Mouse (Mus musculus): ENCODE measurements around the gene Slc16a10. TPM values are rescaled to one million over a fixed set of nuclear protein-coding genes. Genes with fewer than 3 reads are reported as not detected.

Gene Slc16a10
- polyA plus RNA-seq, 1 experiment, result 15.4 TPM

DNA sequence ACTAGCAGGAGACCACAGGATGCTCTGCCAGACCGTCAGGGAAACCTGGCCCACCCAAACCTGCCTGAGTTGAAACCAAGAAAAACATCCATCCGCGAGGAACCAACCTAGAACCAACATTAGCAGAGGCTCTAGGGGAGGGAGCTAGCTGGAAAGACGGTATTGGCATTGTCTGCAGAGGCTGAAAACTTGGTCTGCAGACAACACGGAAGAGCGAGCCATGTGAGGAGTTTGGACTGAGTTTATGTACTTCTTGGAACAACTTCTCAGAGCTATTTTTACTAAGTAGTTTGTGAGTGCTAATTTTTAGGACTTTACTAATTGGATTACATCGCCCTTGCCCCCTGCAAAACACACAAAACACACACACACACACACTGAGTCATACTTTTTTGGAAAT is 59.4 kb downstream of the Slc16a10 start:
- Histone ChIP-seq H3K4me1 (ENCODE audit: control insufficient read depth, insufficient read depth, insufficient read length, low read length) (peaks cover 9% of the 10 kb centered on the region), H3K4me3 (ENCODE audit: insufficient read depth, low read depth, low read length) (no peak overlapping the region), H3K27ac (replicated peaks; ENCODE audit: low read depth, low read length) (no peak overlapping the region)

DNA sequence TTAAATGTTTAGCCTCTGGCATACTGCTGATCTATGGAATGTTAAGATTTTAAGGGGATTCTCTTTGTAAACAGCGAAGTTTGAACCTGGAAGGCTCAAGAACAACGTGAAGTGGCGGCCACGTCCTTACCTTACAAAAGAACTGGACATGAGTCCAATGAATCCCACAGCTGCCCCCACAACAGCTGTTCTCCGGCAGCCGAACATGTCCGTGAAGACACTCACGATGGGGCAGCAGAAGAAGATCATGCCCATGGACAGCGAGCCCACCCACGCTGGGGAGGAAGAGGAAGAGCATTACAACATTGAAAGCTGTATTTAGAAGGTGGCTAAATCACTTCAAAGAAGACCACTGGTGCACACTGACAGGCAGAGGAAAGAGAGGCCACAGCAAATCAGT is 61.5 kb downstream of the Slc16a10 start:
- Histone ChIP-seq H3K27ac (replicated peaks; ENCODE audit: low read depth, low read length) (no peak overlapping the region), H3K4me1 (ENCODE audit: control insufficient read depth, insufficient read depth, insufficient read length, low read length) (peaks cover 13% of the 10 kb centered on the region), H3K4me3 (ENCODE audit: insufficient read depth, low read depth, low read length) (no peak overlapping the region)

DNA sequence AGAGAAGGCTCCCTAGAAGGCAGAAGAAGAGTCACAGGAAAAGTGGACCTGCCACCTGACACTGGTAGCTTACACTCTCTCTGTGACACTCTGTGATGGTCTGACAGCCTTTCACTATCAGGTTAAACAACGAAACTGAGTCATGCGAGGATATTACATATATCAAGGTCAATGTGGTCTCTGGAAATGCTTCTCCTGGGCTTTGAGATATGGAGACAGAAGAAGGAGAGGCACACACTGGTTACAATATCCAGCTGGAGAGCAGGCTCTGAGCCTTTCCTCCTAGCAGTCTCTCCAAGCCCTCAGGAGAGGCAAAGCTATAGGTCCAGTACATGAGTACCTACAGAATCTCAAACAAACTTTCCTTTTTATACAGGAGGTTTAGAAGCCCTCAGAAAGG is 62.8 kb downstream of the Slc16a10 start:
- H3K4me3 ChIP-seq (ENCODE audit: insufficient read depth, low read depth, low read length), result no peak overlapping the region
- H3K4me1 ChIP-seq (ENCODE audit: control insufficient read depth, insufficient read depth, insufficient read length, low read length), result peaks cover 12% of the 10 kb centered on the region
- H3K27ac ChIP-seq (replicated peaks; ENCODE audit: low read depth, low read length), result peak overlapping the region; percentile 53

DNA sequence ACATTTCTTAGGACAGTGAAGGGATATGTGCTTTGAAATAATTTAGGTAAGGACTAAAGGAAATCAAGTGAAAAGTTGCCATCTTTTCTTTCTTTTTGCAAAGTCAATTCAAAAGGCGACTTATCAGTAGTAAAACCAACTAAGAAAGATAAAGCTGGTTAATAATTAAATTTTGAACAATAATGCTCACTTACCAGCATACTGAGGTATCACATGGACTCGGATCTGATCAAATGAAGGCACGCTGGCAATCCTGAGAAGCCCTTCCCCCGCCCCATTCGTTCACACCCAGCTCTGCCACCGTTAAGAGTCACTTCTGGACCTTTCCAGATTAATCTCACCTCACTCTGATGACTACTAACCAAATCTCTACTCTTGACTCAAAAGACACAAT is 64.1 kb downstream of the Slc16a10 start:
- H3K27ac ChIP-seq (replicated peaks; ENCODE audit: low read depth, low read length), result peak overlapping the region; percentile 67
- H3K4me3 ChIP-seq (ENCODE audit: insufficient read depth, low read depth, low read length), result no peak overlapping the region

DNA sequence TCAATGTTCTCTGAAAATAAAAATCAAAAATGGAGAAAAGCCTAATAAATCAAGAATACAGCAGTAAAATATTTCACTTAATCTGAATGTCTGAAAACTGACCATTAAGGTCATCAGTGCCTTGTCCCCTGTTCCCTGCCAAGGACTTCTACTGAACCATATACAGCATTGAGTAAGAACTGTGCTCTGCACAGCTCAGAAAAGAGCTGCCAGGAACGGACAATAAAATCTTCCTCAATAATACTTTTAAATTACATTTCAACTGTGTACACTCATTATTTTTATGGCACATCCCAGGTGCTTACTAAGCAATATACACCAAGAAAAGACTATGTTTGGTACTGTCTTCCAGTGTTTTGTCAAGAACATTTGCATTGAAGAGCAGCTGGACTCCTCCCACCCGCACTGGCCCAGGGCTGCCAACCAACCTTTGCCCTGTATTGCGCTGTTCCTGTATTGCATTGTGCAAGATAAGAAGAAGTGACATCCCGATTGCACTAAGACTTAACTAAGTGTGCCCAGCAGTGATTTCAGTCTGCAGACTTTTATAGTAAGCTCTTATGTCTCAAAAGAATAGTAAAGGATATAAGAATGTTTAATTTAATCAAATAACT is 64.6 kb downstream of the Slc16a10 start:
- peak overlapping the region; percentile 84; the same call in 1 of the 2 replicates for H3K27ac ChIP-seq (replicated peaks; ENCODE audit: low read depth, low read length)
- H3K4me1 ChIP-seq (ENCODE audit: control insufficient read depth, insufficient read depth, insufficient read length, low read length), result peaks cover 7% of the 10 kb centered on the region
- H3K4me3 ChIP-seq (ENCODE audit: insufficient read depth, low read depth, low read length), result no peak overlapping the region

More for the DNA sequence above, 64.1 kb downstream of the Slc16a10 start:
- peaks cover 10% of the 10 kb centered on the region for H3K4me1 ChIP-seq (ENCODE audit: control insufficient read depth, insufficient read depth, insufficient read length, low read length)

DNA sequence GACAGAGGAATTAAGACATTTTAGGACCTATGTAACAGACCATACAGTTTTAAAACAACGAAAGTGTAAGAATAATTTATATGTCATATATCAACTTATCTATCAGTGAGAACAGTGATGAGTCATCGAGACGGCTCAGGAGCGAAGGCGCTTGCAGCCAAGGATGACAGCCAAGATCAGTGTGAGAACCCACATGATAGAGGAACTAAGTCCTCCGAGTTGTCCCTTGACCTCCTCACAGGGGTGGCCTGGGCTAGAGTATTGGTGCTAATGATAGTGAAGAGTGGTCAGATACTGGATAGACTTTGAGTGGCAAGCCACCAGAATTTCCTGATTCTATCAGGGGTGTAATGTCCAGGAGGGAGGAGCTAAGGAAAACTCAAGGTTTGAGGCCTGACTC is 68.5 kb downstream of the Slc16a10 start:
- Histone ChIP-seq H3K27ac (replicated peaks; ENCODE audit: low read depth, low read length) (0 out of 2 replicates have a peak overlapping the region, but pooled peaks have one; percentile 15), H3K4me3 (ENCODE audit: insufficient read depth, low read depth, low read length) (no peak overlapping the region), H3K4me1 (ENCODE audit: control insufficient read depth, insufficient read depth, insufficient read length, low read length) (peaks cover 14% of the 10 kb centered on the region; the same call in 1 of the 2 replicates)

DNA sequence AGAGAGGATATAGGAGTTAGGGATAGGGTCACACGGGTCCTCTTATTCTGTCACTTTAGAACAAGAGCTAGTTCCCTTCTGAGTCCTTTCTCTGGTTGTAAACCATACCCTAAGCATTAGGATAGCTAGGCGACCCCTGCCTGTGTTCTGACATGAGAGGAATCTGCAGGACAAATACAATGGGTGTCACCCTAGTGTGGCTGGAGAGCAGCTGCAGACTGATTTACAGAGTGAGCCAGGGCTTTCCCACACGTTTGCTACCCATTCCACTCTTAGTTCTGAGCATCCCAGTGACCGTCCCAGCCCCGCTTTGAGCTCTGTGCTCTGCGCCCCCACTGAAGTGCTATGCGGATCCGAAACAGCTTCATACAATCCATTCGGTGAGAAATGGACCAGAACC is 71.4 kb downstream of the Slc16a10 start:
- H3K4me1 ChIP-seq (ENCODE audit: control insufficient read depth, insufficient read depth, insufficient read length, low read length), result peaks cover 9% of the 10 kb centered on the region; the same call in 1 of the 2 replicates
- H3K4me3 ChIP-seq (ENCODE audit: insufficient read depth, low read depth, low read length), result no peak overlapping the region
- no peak overlapping the region for H3K27ac ChIP-seq (replicated peaks; ENCODE audit: low read depth, low read length)

DNA sequence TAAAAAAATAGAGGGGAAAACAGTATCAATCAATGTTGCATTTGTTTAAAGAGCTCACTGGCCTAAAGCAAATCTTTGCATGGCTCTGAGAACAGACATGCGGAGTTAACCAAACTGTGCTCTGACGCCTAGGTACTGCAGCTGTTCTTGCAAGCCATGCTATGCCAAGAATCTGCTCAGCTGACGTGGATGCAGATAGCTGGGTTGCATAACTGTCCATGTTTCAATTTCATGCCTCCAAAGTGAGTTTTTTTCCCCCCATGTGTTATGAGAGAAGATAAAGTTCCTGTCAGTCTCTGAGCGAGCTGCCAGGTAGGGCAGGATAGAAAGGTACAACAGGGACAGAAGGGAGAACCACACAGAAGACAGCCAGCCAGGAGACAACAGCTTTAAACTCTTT is 72.8 kb downstream of the Slc16a10 start:
- Histone ChIP-seq H3K4me1 (ENCODE audit: control insufficient read depth, insufficient read depth, insufficient read length, low read length) (peaks cover 9% of the 10 kb centered on the region; the same call in 1 of the 2 replicates), H3K4me3 (ENCODE audit: insufficient read depth, low read depth, low read length) (no peak overlapping the region), H3K27ac (replicated peaks; ENCODE audit: low read depth, low read length) (peak overlapping the region; percentile 79)

DNA sequence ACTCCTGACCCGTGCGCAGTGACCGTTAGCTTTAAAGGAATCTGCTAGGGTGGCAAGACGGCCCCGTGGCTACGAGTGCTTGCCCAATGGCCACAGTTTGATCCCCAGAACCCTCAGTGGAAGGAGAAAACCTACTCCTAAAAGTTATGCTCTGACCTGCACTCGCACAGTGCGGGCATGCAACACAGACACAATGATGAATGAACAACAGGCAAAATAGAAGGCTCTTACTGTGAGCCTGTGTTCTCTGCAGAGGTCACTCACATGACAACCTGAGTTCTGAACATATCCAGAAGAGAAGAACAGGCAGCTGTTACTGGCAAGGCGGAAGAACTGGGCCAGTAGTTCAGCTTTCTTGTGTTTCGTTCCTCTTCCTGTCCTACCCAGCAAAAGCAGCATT is 73.5 kb downstream of the Slc16a10 start:
- no peak overlapping the region for H3K4me3 ChIP-seq (ENCODE audit: insufficient read depth, low read depth, low read length)
- H3K27ac ChIP-seq (replicated peaks; ENCODE audit: low read depth, low read length), result peak overlapping the region; percentile 38
- H3K4me1 ChIP-seq (ENCODE audit: control insufficient read depth, insufficient read depth, insufficient read length, low read length), result peaks cover 9% of the 10 kb centered on the region; the same call in 1 of the 2 replicates

DNA sequence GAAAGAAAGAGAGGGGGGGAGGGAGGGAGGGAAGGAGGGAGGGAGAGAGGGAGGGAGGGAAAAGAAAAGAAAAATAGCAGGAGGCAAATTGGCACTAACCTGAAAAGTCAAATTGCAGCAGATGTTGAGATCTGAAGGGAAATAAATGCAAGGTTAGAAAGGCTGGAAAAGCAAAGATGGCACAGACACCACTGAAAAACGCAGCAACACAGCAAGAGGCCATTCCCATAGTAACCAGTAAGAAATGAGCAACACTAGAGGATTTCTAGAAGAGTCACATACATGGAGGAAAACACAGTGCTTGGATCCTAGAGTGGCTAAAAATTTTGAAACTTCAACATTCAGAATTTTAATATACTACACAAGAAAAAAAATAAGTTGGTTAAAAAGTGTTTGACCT is 74.5 kb downstream of the Slc16a10 start:
- no peak overlapping the region for H3K4me3 ChIP-seq (ENCODE audit: insufficient read depth, low read depth, low read length)
- peaks cover 9% of the 10 kb centered on the region; the same call in 1 of the 2 replicates for H3K4me1 ChIP-seq (ENCODE audit: control insufficient read depth, insufficient read depth, insufficient read length, low read length)
- H3K27ac ChIP-seq (replicated peaks; ENCODE audit: low read depth, low read length), result no peak overlapping the region

DNA sequence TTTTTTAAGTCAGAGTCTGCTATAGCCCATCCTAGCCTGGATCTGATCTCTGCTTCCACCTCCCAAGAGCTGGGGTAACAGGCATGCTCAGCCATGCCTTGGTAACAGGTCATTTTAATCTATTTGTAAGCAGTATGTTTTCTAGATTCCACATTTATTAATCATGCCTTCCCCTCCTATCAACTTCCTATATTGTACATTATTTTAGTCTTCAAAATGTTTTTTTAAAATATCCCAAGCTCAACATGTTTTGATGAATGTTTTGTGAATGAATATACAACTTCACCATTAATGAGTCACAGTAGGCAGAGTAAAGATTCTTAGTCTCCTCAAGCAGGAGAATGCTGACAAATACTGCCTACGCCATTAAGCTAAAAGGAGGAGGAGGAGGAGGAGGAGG is 75.0 kb downstream of the Slc16a10 start:
- Histone ChIP-seq H3K4me1 (ENCODE audit: control insufficient read depth, insufficient read depth, insufficient read length, low read length) (peaks cover 9% of the 10 kb centered on the region; the same call in 1 of the 2 replicates), H3K27ac (replicated peaks; ENCODE audit: low read depth, low read length) (no peak overlapping the region), H3K4me3 (ENCODE audit: insufficient read depth, low read depth, low read length) (no peak overlapping the region)

DNA sequence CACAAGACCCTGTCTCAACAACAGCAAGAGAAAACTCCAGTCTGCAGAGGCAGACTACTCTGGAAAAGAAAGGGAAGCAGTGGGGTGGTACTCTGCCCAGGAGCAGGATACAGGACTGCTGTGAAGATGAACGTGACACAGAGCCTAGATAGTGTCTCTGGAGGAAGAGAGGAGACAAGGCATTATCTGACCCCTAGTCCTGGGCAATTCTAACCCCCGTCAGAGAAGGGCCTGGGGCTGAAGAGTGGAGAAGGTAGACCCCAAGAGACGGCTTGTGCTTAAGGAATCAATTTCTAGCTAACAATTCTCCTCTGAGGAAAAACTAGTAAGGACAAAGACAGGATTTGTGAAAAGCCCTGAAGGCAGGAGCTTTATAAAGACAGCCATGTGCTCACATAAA is 76.7 kb downstream of the Slc16a10 start:
- peaks cover 9% of the 10 kb centered on the region; the same call in 1 of the 2 replicates for H3K4me1 ChIP-seq (ENCODE audit: control insufficient read depth, insufficient read depth, insufficient read length, low read length)
- no peak overlapping the region for H3K4me3 ChIP-seq (ENCODE audit: insufficient read depth, low read depth, low read length)
- no peak overlapping the region for H3K27ac ChIP-seq (replicated peaks; ENCODE audit: low read depth, low read length)

DNA sequence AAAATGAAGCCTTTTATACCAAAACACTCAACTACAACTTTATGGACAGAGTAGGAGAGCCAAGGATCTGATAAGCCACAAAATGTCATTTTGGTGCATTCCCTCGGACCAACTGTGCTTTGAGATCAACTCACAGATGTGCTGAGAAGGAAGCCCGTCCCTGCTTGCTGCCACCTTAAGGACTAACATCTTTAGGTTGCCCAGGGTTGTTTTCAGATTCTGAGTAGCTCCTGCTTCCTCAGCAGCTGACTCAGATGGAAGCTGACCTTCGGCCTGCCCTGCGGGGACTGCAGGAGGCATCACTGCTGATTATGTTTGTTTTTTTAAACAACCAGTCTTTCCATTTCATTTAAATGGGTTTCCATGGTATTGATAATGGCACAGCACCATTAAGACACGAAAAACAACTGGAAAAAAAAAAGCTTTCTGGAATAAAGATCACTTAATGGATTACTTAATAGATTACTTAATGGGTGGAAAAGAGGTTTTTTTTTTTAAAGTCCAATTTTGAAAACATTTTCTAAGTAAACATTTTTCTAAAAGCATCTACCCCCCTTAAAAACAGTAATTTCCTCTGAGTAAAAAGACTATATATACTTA is 78.7 kb downstream of the Slc16a10 start:
- Histone ChIP-seq H3K4me3 (ENCODE audit: insufficient read depth, low read depth, low read length) (no peak overlapping the region), H3K4me1 (ENCODE audit: control insufficient read depth, insufficient read depth, insufficient read length, low read length) (peaks cover 9% of the 10 kb centered on the region; the same call in 1 of the 2 replicates), H3K27ac (replicated peaks; ENCODE audit: low read depth, low read length) (peak overlapping the region; percentile 58)

DNA sequence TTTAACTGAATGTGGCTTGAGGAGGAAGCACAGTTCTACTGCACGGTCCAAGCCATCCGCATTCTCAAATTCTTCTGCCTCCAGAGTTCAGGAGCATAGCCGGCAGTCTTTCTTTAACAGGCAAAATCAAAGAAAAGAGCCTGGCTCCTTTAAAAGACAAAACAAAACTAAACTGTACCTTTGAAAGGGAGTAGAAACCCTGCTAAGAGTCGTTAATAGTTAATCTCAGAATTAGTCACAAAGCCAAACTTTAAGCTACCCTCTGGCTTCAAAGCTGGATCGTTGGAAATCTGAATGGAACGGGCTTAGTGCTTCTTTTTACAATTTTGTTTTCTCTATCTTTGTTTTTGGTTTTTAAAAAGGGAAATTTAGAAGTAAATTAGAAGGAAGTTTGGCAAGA is 79.2 kb downstream of the Slc16a10 start:
- no peak overlapping the region for H3K4me3 ChIP-seq (ENCODE audit: insufficient read depth, low read depth, low read length)
- peak overlapping the region; percentile 58; the same call in 1 of the 2 replicates for H3K27ac ChIP-seq (replicated peaks; ENCODE audit: low read depth, low read length)
- H3K4me1 ChIP-seq (ENCODE audit: control insufficient read depth, insufficient read depth, insufficient read length, low read length), result peaks cover 7% of the 10 kb centered on the region; the same call in 1 of the 2 replicates

DNA sequence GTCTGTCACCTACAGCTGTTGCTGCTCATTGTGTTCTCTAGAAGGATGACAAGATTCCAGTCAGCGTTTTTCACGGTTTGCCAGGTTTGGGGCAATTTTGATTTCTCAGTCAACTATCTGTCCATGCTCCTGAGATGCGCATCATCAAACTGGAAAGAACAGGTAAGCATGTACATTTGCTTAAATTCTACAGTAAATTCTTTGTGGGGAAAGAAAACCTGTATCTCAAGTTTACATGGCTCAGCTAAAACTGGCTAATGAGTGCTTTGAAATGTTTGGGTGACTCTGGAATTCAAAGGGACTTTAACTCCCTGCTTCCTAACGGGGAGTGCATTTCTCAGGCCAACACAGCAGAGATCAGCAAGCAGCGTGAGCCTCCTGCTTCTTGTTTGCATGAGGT is 80.1 kb downstream of the Slc16a10 start:
- H3K4me3 ChIP-seq (ENCODE audit: insufficient read depth, low read depth, low read length), result no peak overlapping the region
- H3K4me1 ChIP-seq (ENCODE audit: control insufficient read depth, insufficient read depth, insufficient read length, low read length), result peaks cover 7% of the 10 kb centered on the region; the same call in 1 of the 2 replicates
- H3K27ac ChIP-seq (replicated peaks; ENCODE audit: low read depth, low read length), result 0 out of 2 replicates have a peak overlapping the region, but pooled peaks have one; percentile 12

DNA sequence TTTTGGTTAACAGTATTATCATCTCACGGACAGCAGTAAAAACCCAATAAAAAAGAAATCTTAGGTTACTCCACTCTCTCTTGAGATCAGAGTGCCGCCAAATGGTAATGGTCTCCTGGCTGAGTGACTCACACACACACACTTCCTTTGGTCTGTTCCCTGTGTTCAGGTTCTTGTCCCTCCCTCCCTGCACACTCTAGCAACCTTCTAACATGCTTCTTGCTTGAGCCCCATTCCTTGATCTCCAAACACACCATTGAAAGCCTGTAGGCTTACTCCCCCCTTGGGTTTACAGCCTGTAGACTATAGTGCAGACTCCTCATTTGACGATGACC is 83.3 kb downstream of the Slc16a10 start:
- no peak overlapping the region for H3K4me3 ChIP-seq (ENCODE audit: insufficient read depth, low read depth, low read length)
- H3K4me1 ChIP-seq (ENCODE audit: control insufficient read depth, insufficient read depth, insufficient read length, low read length), result peaks cover 7% of the 10 kb centered on the region; the same call in 1 of the 2 replicates
- H3K27ac ChIP-seq (replicated peaks; ENCODE audit: low read depth, low read length), result peak overlapping the region; percentile 87
